Mouse (Mus musculus) thymus, postnatal 4 days (tissue): ENCODE data around the gene Nprl2.
A peak's percentile ranks its signal among the peaks of the same experiment; 100 is the strongest.

Experiments used
- DNase-seq: peaks from one replicate; pipeline ENCODE4 v3.0.0; 2021

Nprl2 gene

DNA sequence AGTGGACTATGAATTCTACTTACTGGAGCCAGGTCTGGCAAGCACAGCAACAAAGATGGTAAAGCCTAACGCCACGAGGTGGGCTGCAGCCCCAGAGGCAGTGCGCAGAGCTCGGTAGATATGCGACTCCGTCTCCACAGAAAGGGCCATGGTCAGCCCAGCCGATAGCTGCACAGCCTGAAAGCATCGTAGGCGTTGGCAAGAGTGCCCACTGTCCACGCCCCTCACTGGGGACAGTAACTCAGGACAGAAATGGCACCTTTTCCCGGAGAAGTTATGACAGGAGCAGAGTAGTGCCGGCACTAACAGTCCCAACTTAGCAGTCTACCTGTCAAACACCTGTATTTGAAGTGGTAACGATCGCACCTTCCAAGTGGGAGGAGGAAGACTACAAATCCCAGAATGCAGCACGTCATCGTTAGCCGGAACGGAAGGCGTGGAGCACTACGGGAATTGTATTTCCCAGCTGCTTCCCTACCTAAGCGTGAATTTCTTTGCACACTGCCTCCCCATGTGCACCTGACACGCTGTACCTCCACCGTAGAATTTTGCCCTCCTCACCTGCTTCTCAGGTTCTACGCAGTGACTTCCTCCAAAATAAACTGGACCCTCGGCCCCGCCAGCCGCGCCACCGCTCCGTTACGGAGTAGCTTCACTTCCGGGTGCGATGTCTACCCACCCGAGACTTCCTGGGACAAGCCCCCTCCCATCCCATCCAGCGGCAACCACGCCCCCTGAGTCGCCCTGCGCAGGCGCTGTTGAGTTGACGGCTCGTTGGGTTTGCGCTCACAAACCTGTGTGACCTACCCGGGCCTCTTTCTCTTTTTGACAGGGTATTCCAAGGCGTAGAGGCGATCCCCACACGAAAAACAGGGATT, at the start of gene Nprl2, which contains the start of gene Cyb561d2:
TSS of gene Nprl2 (plus strand) at position 753 of the 878 bp plus-strand sequence.
TSS of gene Cyb561d2 (minus strand) at position 720 of the 878 bp plus-strand sequence.
- peak; percentile 98 for DNase-seq

DNA sequence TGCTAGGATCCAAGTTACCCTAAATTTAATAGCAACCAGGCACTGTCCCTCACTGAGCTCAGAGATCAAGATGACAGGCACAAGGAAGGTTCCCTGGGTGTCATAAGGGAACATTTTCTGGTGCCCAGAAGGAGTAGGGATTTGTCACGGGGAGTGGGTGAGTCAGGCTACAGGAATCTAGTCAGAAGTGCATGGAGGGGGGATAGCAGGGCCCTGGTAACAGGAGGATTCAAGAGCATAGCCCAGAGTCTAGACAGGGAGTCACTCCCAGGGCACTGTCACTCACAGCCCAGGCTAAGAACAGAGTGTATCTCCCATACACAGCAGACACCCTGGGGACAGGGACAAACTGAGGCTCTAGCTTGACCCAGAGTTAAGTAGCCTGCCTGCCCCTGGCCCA, 48.5 kb upstream of the Nprl2 start:
- no peak for DNase-seq

DNA sequence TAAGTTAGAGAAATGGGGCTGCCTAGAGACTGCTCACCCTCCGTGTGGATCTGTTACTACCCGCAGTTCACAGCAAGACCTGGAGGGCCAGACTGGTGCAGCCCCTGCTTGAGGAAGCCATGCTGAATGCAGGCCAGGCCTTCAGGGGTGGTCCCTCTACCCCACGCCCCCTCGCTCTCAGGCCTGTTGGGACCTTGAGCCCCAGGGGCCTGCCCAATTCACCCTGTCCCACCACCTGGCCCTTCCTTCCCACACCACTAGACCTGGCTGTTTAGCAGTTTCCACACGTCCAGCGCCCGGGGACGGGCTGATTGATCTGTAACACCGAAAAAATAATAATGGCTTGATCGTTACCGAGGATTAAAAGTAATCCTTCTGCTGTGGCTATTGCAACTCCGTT, 47.8 kb upstream of the Nprl2 start:
- DNase-seq = no peak

DNA sequence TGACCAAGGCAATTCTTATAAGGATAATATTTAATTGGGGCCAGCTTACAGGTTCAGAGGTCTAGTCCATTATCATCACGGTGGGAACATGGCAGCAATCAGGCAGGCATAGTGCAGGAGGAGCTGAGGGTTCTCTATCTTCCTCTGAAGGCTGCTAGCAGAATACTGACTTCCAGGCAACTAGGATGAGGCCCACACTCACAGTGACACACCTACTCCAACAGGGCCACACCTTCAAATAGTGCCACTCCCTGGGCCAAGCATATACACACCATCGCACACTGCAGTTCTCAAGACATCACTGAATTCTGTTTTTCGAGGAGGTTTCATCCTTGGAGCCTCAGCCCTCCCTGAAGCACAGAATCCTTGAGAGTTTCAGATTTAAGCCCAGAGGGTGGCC, 45.7 kb upstream of the Nprl2 start:
- DNase-seq = no peak

DNA sequence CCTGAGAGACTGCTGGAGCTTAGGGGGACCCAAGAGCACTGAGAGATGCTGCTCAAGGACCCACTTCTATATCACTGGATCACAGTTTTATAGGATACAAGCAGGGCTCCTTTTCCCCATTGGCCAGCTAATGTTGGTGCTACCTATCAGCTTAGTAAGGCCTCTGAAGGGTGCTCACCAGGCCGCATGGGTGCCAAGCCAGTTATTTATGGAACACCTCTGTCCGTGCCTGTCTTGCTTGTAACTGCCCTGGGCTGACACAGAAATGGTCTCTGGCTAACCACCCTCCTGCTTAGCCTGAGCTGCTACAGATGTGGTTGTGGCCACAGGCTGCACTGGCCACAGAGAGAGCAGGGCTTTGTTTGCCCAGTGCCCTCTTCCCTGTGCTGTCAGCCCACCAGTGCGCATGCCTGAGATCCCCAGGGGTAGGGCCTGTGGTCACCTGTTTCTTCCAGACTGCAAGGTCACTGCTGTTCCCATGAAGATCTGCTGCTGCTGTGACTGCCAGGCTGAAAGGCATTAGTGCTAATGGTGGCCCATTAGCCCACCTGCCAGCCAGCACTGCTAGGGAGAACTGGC, 41.2 kb upstream of the Nprl2 start:
- no peak for DNase-seq

DNA sequence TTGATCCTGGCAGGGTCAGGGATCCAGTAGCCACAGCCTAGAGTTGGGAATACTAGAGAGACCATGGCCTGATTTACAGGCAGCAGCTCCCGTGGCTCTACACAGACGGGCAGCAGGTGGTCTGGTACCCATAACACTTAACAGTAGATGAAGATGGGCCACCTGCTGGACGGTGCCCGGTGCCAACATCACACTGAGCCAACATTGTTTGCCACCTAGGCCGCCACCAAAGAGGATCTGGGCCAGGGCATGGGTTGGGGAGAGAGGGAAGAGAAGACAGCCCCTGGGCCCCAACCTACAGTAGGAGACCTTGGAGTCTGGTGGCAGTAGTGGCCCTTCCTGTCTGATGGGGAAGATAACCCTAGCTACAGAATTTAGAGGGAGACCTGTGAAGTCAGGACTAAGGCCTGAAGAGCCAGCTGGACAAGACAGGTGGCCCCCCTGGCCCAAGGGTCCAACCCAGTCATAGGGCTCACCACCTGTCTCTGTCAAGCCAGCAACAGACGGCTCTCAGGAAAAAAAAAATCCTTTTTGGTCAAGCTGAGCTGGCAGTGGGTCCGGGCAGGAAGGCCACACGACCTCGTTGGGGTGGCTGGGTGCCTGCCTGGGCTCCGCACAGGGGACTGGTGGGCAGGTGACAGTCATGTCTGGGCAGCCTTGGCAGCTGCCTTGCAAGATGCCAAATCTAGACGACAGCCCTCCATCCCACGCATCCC, 39.7 kb upstream of the Nprl2 start:
- no peak for DNase-seq

DNA sequence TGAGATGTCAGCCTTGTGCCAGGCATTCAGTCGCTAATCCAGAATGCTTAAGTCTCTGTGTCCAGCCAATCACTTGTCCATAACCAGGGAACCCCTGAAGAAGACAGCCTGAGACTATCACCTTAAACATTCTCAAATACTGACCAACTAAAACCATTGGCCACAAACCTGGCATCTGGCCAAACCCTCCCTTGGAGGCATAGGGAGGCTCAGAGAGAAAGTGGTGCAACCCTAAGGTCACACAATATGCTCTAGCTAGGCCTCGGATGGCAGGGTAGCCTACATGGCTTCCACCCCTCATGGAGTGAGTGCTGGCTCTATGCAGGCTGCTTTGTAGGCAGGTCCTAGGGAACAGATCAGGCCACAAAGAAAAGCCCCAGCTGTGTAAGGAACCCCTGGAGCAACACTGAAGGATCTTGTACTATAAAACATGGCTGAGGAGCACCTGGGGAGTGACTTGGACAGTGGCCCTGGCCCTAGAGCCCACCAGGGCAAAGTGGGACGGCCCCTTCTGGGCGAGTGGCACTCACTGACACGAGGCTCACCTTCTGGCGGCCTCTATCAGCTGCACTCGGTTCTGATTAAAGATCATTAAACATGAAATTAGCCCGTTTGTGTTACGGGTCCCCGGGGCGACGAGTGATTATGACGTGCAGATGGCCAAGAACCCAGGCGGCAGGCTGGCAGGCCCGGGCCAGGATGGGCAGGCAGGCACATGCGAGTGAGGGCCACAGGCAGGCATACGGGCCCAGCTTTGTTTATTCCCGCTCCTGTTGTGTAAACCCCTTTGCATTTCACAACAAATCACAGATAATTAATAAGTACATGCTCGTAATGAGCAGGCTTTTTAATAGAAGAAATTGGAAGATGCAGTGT, 37.1 kb upstream of the Nprl2 start:
- no peak for DNase-seq

DNA sequence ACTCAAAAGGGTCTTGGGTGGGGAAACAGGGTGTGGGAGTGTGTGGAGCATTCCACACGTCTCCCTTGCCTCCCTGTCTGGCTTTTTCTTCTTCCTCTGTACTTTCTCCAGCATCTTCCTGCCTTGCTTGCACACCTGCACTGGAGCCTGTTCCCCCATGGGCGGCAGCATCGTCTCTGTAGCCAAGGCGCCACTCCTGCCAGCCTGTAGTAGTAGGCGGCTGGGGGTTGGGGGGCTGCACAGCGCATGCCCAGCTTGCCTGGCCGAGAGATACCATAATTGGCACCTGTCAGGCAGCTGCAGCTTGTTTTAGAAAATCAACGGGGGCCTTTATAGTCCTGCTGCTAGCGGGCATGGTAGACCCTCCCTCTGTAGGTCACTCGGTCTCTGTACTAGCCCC, 33.8 kb upstream of the Nprl2 start:
- peak; percentile 49 for DNase-seq

DNA sequence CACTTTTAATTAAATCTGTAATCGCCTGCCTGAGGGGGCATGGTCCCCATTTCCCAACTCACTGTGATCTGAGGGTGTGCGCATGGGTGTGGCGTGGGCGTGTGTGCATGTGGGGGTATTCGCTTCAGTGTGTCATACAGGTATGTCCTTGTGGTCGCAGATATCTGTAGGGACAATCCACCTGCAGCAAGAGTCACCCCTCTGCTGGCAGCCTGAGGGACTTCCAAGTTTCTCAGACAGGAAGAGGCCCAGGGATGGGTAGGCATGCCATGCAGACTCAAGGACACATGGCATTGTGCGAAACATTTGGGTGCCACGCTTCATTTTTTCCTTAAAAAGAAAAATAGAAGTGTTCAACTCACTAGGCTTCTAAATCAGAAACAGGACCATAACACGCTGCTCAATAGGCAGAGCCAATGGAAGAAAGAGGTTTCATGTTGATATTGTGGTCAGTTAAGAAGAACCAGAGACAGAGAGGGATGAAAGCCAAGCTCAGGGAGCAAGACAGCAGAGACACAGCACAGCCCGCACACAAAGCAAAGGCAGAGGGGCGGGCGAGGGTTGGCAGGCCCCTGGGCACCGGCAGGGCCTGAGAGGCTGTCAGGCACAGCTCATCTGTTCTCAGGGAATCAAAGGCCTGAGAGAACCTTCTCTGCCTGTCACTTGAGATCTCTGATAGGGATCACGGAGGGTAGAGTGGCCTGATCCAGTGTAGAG, 31.5 kb upstream of the Nprl2 start:
- DNase-seq = no peak

DNA sequence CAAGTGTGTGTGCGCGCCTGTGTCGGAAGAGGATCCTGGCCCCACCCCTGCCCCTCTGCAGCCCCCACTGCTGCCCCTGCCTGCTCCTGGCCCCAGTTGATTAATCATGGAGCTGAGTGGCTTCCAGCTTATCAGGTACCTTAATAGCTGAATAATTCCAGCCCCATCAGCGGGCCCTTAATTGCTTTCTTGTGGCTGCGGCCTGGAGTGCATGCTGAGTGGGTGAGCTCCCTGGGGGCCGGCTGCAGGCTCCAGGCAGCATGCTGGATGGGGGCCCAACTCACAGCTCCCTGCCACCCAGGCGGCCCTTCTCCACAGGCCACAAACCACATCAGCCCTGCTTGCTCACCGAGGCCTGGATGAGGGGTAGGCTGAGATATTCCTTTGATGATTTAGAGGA, 30.6 kb upstream of the Nprl2 start:
- DNase-seq = no peak

DNA sequence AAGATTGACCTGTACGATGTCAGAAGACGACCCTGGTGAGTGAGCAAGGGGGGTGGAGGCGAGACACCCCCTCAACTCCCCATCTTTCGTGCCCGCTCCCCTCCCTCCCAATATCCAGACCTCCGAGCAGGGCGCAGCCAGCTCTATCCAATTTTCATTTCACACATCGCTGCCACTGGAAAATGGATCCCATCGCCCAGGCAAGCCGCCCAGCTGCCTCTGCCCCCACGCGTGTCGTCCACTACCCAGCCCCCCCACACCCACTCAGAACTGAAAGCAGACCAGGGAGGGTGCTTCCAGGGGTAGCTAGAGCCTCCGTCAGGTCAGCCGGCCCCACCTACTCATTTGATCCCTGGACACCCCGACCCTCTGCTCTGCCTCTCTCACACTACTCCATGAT, 29.7 kb upstream of the Nprl2 start:
- DNase-seq = no peak

DNA sequence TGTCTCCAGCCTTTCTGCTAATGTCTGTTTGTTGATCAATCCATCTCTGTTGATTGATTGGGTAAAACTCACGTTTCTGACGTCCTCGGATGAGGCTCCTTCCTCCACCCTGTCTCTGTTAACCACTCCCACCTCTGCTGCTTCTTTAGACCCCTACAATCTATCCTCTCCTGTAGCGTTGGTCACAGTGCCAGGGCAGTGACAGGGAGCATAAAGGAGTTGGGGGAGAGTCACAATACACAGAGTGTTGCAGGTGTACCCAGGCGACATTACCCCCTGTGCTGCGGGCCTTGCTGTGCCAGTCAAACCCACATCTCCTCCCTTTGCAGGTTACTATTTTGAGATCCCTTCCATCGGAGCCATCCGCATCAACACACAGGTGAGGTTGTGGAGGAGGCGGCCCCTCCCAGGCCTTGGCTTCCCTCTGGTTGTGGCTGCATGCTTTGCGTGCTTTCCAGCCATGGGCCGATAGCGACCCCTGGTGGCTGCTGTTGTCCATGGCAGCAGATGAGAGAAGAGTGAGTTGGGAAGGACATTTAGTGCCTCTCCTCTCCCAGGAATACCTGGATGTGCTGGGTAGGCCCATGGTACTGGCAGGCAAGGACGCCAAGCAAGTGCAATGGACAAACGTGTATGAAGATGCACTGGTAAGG, 27.6 kb upstream of the Nprl2 start:
- peak; percentile 93 for DNase-seq

DNA sequence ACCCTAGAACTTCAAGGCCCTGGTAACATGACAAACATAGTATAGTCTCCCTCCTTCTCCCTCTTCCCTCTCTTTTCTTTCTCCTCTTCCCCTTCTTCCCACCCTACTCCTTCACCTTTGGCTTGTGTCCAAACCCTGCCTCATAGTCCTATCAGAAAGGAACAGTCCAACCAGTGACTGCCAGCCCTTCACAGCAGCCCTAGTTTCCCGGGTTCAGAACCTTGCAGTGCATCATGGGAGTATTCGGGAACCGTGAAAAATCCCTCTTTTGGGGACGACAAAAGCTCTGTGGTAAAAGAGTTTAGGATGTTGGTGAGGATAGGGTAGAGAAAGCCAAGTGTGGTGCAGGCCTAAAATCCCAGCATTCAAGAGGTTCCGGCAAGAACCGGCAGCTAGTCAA, 21.7 kb upstream of the Nprl2 start:
- DNase-seq = no peak

DNA sequence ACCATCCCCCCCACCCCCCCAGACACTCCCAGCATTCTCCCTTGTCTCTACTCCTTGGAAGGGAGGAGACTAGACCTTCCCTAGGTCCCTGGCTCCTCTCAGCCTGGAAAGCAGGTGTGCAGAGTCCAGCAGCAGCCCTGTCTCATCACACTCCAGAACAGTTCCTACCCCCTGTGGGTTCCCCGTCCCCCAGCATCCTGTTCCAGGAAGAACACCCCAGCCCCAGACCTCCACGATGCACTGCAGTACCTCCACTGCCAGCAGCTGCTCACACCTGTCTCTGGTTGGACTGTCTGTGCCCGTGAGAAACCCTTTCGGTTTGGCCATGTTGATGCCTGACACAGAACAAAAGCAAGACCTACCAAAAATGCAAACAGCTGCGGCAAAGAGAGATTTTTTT, 20.8 kb upstream of the Nprl2 start:
- peak; percentile 73 for DNase-seq

DNA sequence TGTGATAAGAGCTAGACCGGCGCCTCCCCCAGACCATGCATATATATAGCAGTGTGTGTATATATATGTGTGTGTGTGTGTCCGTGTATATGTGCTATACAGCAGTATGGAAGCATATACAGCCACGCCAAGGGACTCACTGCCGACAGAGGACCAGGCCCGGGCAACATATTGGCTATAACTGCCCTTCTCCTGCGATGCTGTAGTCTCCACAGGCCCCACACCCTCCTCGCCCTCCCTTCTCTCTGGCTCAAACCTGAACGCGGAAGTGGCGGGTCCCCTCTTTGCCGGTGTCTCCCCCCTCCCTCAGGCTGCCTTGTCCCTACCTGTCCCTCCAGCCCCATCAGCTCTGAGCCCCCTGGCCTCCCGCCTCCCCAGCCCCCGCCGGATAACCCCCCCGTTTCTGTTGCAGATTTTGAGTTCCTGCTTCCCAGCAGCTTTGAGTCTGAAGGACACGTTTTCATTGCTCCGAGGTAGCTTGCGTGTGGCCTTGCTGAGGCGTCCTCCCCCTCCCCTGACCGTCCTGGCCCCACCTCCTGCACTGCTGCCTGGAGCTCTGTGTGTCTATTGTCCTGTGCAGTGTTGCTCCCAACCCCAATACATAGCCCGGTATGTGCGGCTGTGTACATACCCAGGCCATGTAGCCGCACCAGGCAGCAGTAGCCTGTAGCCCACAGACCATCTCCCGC, 20.2 kb upstream of the Nprl2 start:
- DNase-seq = peak; percentile 72

DNA sequence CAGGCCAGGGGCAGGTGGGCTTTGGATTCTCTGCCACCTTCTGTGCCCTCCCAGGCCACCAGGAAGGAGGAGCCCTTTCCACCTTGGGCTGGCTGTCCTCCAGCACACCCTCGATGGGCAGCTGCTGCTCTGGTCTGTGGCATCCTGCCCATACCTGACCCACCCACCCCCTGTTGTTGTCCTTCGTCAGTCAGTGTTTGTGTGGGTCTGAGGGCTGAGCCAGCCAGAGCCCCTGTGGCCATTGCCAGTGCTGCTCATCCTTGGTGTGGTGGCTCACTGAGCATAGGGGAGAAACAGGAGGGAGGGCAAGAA, 19.7 kb upstream of the Nprl2 start:
- DNase-seq = no peak

DNA sequence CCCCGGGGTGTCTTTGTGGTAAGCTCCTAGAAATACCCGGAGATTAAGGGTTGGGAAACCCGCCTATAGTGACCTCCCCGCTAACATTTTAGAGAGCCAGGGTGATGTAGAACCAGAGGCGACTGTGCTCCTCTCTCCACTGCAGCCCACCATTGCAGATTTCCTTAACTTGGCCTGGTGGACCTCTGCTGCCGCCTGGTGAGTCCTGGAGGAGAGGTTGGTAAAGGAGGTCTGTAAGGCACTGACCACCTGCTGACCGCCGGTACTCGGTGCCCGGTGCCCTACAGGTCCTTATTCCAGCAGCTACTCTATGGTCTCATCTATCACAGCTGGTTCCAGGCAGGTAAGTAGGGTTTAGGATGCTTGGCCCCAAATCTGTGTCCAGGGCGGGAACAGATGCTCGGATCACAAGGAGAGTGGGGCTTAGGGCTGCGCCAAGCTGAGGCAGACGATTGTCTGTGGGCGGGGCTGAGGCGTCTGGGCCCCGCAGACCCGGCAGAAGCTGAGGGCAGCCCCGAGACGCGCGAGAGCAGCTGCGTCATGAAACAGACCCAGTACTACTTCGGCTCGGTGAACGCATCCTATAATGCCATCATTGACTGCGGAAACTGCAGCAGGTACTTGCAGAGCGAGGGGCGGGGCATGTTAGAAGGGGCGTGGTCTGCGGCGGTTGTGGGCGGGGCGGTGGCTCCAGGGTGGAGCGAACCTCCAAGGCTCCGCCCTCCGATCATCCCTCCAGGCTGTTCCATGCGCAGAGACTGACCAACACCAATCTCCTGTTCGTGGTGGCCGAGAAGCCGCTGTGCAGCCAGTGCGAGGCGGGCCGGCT, 15.6 kb upstream of the Nprl2 start:
- DNase-seq = peak; percentile 94

DNA sequence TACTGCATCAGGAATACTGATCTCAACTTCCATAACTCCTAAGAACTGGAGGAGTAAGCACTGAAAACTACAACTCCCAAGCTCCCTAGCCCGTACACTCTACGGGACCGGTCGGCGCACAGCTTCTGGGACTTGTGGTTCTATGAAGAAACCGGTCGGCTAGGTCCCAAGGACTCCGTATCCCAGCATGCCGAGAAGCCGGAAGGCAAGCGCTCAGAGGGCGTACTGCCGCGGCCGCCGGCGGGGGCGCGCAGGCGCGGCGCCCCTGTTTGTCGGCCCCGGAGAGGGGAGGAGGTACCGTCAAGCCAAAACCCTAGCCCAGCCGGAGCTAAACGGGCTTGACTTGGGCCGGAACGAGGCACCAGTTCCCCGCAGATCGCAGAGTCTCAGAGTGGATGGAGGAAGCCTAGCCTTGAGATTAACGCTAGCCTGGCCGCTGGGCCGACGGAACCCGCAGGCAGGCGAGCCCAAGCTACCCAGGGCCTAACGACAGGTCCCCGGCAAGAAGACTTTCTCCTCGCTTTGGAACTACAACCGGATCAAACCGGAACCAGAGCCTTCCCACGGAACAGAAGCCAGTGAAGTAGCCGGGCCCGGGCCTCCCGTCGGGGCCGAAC, 8.1 kb upstream of the Nprl2 start, which contains the start of gene Tmem115:
TSS of gene Tmem115 (plus strand) at position 155 of the 617 bp plus-strand sequence.
- peak; percentile 87 for DNase-seq

DNA sequence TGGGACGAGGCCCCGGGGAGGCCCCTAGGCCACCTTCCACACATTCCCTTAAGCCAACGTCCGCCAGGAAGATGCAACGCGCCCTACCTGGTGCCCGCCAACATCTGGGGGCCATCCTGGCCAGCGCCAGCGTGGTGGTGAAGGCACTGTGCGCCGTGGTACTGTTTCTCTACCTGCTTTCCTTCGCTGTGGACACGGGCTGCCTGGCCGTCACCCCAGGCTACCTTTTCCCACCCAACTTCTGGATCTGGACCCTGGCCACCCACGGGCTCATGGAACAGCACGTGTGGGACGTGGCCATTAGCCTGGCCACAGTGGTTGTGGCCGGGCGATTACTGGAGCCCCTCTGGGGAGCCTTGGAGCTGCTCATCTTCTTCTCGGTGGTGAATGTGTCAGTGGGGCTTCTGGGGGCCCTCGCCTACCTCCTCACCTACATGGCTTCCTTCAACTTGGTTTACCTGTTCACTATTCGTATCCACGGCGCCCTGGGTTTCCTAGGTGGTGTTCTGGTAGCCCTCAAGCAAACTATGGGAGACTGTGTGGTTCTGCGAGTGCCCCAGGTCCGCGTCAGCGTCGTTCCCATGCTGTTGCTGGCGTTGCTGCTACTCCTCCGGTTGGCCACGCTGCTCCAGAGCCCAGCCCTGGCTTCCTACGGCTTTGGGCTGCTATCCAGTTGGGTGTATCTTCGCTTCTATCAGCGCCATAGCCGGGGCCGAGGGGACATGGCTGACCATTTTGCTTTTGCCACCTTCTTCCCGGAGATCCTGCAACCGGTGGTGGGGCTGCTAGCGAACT, 7.4 kb upstream of the Nprl2 start:
- peak; percentile 57 for DNase-seq
